Mouse (Mus musculus) heart, embryonic 11.5 days (tissue): ENCODE measurements at regions not wholly inside any gene's neighbourhood (a gene's known extent, or its start where the extent isn't known, plus 50 kb on each side); places are given as distances from the start of the nearest gene placed in this dataset.

Source experiments
- ATAC-seq: fragments of 200-750 bp; cut with Nextera tagmentation; replicated peaks from 2 replicates; pipeline ENCODE4 v1.8.0; 2017; ENCODE audit warnings: moderate library complexity; ENCODE audit not compliant: insufficient number of reproducible peaks, low FRiP score, low TSS enrichment
- H3K27ac ChIP-seq: fragments of 300-500 bp; sonication (generic); 2 replicates; pipeline ENCODE4 v1.5.1; 2014; ENCODE audit warnings: mild to moderate bottlenecking, low read depth, low read length
- H3K27me3 ChIP-seq: fragments of 300-500 bp; sonication (generic); 2 replicates; pipeline ENCODE4 v1.6.1; 2014; ENCODE audit warnings: mild to moderate bottlenecking, low read length, mixed read lengths; ENCODE audit not compliant: control insufficient read depth, insufficient read depth
- H3K36me3 ChIP-seq: fragments of 300-500 bp; sonication (generic); 2 replicates; pipeline ENCODE4 v1.6.1; 2014; ENCODE audit warnings: mild to moderate bottlenecking, low read length, moderate library complexity, mixed read lengths; ENCODE audit not compliant: control insufficient read depth, insufficient read depth
- H3K4me1 ChIP-seq: fragments of 300-500 bp; sonication (generic); 2 replicates; pipeline ENCODE4 v1.6.1; 2014; ENCODE audit warnings: low read length; ENCODE audit not compliant: control insufficient read depth, insufficient read depth
- H3K4me2 ChIP-seq: fragments of 300-500 bp; sonication (generic); 2 replicates; pipeline ENCODE4 v1.6.1; 2014; ENCODE audit warnings: mild to moderate bottlenecking, moderate library complexity
- H3K4me3 ChIP-seq: fragments of 300-500 bp; sonication (generic); 2 replicates; pipeline ENCODE4 v1.5.1; 2014; ENCODE audit warnings: low read depth, low read length
- H3K9ac ChIP-seq: fragments of 300-500 bp; sonication (generic); 2 replicates; pipeline ENCODE4 v1.6.1; 2014; ENCODE audit warnings: mild to moderate bottlenecking, low read depth, low read length, moderate library complexity
- H3K9me3 ChIP-seq: fragments of 300-500 bp; sonication (generic); replicated peaks from 2 replicates; pipeline ENCODE4 v1.6.1; 2016; ENCODE audit warnings: low read length; ENCODE audit not compliant: control insufficient read depth
- WGBS: fragments of 180-500 bp; shearing (Covaris S2); extraction: QIAGEN DNeasy Blood & Tissue Kit; methylation state at CpG from one replicate; pipeline ENCODE4 v1.1.7; 2014; ENCODE audit not compliant: insufficient replicate concordance; 5-methylcytosine and 5-hydroxymethylcytosine counted together

DNA sequence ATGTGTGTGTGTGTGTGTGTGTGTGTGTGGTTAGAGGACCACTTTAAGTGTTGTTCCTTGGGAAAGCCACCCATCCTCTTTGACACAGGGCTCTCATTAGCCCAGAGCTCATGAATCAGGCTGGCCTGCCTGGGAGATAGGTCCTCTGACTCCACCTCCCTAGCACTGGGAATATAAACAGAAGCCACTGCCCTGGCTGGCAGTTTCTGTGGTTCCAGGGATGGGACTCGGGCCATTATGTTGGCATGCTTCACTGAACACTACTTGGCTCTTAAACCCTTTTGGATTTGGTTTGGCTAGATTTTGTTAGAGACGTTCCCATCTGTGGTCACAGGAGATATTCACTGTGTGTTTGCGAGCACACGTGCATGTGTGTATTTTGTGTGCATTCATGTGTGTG lies 100.2 kb upstream of the Zbtb40 start:
- Histone ChIP-seq H3K36me3 (no peaks in the 10 kb centered on the region), H3K4me2 (no peak overlapping the region), H3K4me1 (no peaks in the 10 kb centered on the region), H3K4me3 (no peak overlapping the region), H3K9me3 (0 out of 2 replicates have a peak, but pooled peaks cover 3% of the 10 kb centered on the region), H3K9ac (no peak overlapping the region), H3K27ac (no peak overlapping the region), H3K27me3 (no peaks in the 10 kb centered on the region)
- no peak for ATAC-seq
- 82% methylated on average over 4 of the region's 4 CpGs for WGBS

- no peak for ATAC-seq
- 0 out of 2 replicates have a peak, but pooled peaks cover 3% of the 10 kb centered on the region for H3K9me3 ChIP-seq
- no peaks in the 10 kb centered on the region for H3K36me3 ChIP-seq
- no peak overlapping the region for H3K4me2 ChIP-seq
- no peak overlapping the region for H3K27ac ChIP-seq
- H3K9ac ChIP-seq, result no peak overlapping the region
- no peaks in the 10 kb centered on the region for H3K4me1 ChIP-seq
- 74% methylated on average over 13 of the region's 13 CpGs for WGBS
- no peak overlapping the region for H3K4me3 ChIP-seq
- H3K27me3 ChIP-seq, result peaks cover 2% of the 10 kb centered on the region; the same call in 1 of the 2 replicates
Observed at GRCm38 (mm10) chr4:137147795-137148194, 99.2 kb upstream of the Zbtb40 start.

DNA sequence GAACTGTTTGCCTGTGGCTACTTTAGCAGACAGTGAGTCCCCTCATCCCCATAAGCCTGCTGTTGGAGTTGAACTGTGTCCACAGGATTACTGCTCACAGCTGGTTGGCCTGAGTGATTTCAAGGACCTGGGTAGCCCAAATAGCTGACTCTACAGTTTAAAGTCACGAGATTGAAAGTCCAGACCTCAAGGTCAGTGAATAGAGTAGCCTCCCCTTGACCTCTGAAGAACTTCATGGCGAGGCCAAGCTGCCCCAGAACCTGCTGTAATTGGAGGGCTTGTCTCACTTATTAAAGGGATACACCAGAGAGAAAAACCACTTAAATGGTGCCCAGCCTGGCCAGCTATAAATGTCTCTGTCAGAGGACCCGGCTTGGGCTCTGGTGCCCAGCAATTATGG lies 97.7 kb upstream of the Zbtb40 start:
- no peak overlapping the region for H3K4me2 ChIP-seq
- no peak overlapping the region for H3K9ac ChIP-seq
- no peak for ATAC-seq
- H3K4me3 ChIP-seq, result no peak overlapping the region
- H3K36me3 ChIP-seq, result no peaks in the 10 kb centered on the region
- 69% methylated on average over 3 of the region's 3 CpGs for WGBS
- H3K9me3 ChIP-seq, result no peaks in the 10 kb centered on the region
- H3K4me1 ChIP-seq, result no peaks in the 10 kb centered on the region
- H3K27me3 ChIP-seq, result peaks cover 2% of the 10 kb centered on the region; the same call in 1 of the 2 replicates
- no peak overlapping the region for H3K27ac ChIP-seq

- H3K9ac ChIP-seq, result no peak overlapping the region
- H3K4me1 ChIP-seq, result no peaks in the 10 kb centered on the region
- no peak for ATAC-seq
- WGBS, result 43% methylated on average over 9 of the region's 9 CpGs
- H3K9me3 ChIP-seq, result no peaks in the 10 kb centered on the region
- H3K36me3 ChIP-seq, result no peaks in the 10 kb centered on the region
- H3K4me2 ChIP-seq, result no peak overlapping the region
- H3K27ac ChIP-seq, result no peak overlapping the region
- no peak overlapping the region for H3K4me3 ChIP-seq
- peaks cover 2% of the 10 kb centered on the region; the same call in 1 of the 2 replicates for H3K27me3 ChIP-seq
Observed at GRCm38 (mm10) chr4:137142316-137142715, 93.7 kb upstream of the Zbtb40 start.

DNA sequence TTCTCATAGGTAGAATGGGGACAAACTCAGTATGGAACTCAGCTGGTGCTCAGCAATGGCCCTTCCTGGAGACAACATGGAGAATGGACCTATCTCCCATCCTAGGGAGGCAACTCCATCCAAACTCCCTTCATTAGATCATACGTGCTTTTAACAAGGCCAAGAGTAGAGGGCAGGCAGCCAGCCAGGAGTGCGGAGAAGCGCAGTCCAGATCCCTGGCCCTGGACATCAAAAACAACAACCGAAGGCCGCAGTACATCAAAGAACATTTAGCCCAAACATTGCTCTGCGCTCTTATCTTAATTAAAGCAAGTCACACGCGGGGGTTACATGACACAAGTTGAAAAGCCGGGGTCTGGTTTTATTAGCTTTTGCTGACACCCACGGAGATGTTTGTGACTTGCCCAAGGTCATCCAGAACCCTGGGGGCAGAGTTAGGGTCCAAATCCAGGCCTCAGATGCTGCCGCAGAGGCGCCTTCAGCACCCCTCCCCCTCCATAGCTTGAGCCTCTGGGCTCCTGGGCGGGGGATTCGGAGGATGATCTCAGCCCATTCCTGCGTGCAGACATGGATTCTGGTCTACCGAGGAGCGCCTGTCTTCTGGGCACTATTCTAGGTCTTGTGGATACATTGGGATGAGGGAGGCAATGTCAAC lies 90.6 kb upstream of the Zbtb40 start:
- Histone ChIP-seq H3K27me3 (peaks cover 7% of the 10 kb centered on the region; the same call in 1 of the 2 replicates), H3K4me1 (no peaks in the 10 kb centered on the region; the same call in 1 of the 2 replicates), H3K4me3 (no peak overlapping the region), H3K36me3 (no peaks in the 10 kb centered on the region), H3K9me3 (no peaks in the 10 kb centered on the region), H3K27ac (no peak overlapping the region), H3K9ac (no peak overlapping the region), H3K4me2 (no peak overlapping the region)
- no peak for ATAC-seq
- 52% methylated on average over 17 of the region's 17 CpGs for WGBS

DNA sequence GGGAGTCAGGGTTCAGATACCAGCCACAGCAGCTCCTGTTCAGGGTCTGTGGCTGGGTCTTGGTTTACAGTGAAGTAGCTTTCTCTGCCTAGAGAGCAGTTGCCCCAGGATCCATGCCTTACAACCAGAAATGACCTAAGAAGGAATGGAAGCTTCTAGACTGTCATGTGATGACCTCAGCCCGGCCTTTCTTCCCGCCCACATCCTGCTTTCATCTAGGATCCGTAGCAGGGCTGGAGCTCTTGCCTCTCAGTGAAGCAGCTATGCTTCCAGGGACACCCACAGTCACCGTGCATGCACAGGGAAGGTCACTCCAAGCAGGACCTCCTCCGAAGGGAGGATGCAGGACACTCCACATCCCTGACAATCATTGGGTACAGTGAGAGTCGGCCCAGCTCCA lies 89.5 kb upstream of the Zbtb40 start:
- no peak overlapping the region for H3K27ac ChIP-seq
- no peak overlapping the region for H3K4me2 ChIP-seq
- H3K36me3 ChIP-seq, result no peaks in the 10 kb centered on the region
- H3K4me3 ChIP-seq, result no peak overlapping the region
- WGBS, result 53% methylated on average over 6 of the region's 6 CpGs
- H3K27me3 ChIP-seq, result peaks cover 7% of the 10 kb centered on the region; the same call in 1 of the 2 replicates
- no peaks in the 10 kb centered on the region for H3K9me3 ChIP-seq
- no peak for ATAC-seq
- no peak overlapping the region for H3K9ac ChIP-seq
- peaks cover 7% of the 10 kb centered on the region for H3K4me1 ChIP-seq

DNA sequence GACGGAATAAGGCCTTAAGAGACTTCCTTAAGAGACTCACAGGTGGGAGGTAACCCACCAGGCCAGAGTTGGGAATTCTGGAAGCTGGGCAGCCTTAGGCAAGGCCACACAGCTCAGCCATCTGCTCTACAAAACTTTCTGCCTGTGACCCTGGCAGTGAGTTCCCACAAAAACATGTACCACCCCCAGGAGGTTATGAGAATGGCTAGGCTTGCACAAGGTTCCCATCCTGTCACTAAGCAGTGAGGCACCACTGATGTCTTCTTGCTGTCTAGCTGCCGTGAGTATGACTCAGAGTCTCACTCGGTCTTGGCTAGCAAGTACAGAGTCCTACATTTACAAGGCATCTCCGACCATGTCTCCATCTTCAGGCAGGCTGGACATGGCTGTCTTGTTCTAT lies 87.7 kb upstream of the Zbtb40 start:
- Histone ChIP-seq H3K4me3 (no peak overlapping the region), H3K27ac (no peak overlapping the region), H3K4me2 (no peak overlapping the region), H3K36me3 (no peaks in the 10 kb centered on the region), H3K27me3 (peaks cover 13% of the 10 kb centered on the region; the same call in 1 of the 2 replicates), H3K4me1 (peaks cover 7% of the 10 kb centered on the region), H3K9me3 (no peaks in the 10 kb centered on the region), H3K9ac (no peak overlapping the region)
- no peak for ATAC-seq
- 67% methylated on average over 4 of the region's 4 CpGs for WGBS

GRCm38 (mm10) chr4:137135792-137136191 lies 87.2 kb upstream of the Zbtb40 start:
- H3K9ac ChIP-seq, result no peak overlapping the region
- no peaks in the 10 kb centered on the region for H3K36me3 ChIP-seq
- H3K9me3 ChIP-seq, result no peaks in the 10 kb centered on the region
- H3K4me1 ChIP-seq, result peaks cover 7% of the 10 kb centered on the region
- 67% methylated on average over 8 of the region's 8 CpGs for WGBS
- peaks cover 14% of the 10 kb centered on the region; the same call in 1 of the 2 replicates for H3K27me3 ChIP-seq
- no peak for ATAC-seq
- H3K4me2 ChIP-seq, result no peak overlapping the region
- H3K27ac ChIP-seq, result no peak overlapping the region
- no peak overlapping the region for H3K4me3 ChIP-seq

DNA sequence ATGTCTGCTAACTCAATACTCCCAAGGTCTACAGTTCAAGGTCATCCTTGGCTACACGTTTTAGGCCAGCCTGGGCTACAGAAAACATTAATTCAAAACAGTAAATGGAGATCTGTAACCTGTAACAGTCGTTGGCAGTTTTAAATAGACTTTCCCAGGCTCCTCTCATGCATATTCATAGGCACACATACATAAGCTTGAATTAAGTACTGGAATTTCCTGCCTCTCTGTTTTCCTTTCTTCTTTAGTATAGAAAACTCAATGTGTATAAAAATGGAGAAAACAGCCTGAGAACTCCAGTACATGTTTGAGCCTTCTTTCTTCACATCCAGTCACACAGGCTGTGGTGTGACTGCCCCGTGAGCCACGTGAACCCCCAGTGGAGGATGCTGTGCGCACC lies 86.0 kb upstream of the Zbtb40 start:
- ATAC-seq, result no peak
- H3K27ac ChIP-seq, result no peak overlapping the region
- H3K27me3 ChIP-seq, result peaks cover 18% of the 10 kb centered on the region; the same call in 1 of the 2 replicates
- no peak overlapping the region for H3K4me2 ChIP-seq
- no peaks in the 10 kb centered on the region for H3K36me3 ChIP-seq
- no peaks in the 10 kb centered on the region for H3K9me3 ChIP-seq
- peaks cover 7% of the 10 kb centered on the region for H3K4me1 ChIP-seq
- 61% methylated on average over 5 of the region's 5 CpGs for WGBS
- H3K4me3 ChIP-seq, result no peak overlapping the region
- H3K9ac ChIP-seq, result no peak overlapping the region
